Mouse (Mus musculus): ENCODE results near the gene Procr. TPM values are rescaled to one million over a fixed set of nuclear protein-coding genes. Genes with fewer than 3 reads are reported as not detected.

Gene Procr
- polyA plus RNA-seq (2016; fragmentation: Nextera tagmentation; extraction: Ambion mirVana), result 1.2 and 1.5 TPM in 2 replicates

- no peak within 1 kb of the TSS for H3K27ac ChIP-seq
- no peak within 1 kb of the TSS for H3K9ac ChIP-seq
- ATAC-seq, result no peak
Observed at GRCm38 (mm10) chr2:155751014-155751786, at the start of gene Procr. Procr (plus strand) TSS chr2:155751117.

GRCm38 (mm10) chr2:155701399-155701919 is 49.5 kb upstream of the Procr start:
- no peak for ATAC-seq
- no peak overlapping the region for H3K27ac ChIP-seq
- H3K4me3 ChIP-seq, result no peak overlapping the region
- 80% methylated on average over 19 of the region's 19 CpGs for WGBS (ENCODE audit: insufficient replicate concordance)
- peaks cover 25% of the 10 kb centered on the region for H3K36me3 ChIP-seq
- no peaks in the 10 kb centered on the region for H3K27me3 ChIP-seq (replicated peaks)
- H3K4me1 ChIP-seq, result no peaks in the 10 kb centered on the region
- H3K4me2 ChIP-seq, result no peak overlapping the region
- H3K9me3 ChIP-seq (replicated peaks), result no peaks in the 10 kb centered on the region
- H3K9ac ChIP-seq, result no peak overlapping the region

More at GRCm38 (mm10) chr2:155751014-155751786, at the start of gene Procr:
- no peaks in the 10 kb centered on the region for H3K9me3 ChIP-seq (replicated peaks)
- H3K4me2 ChIP-seq, result peak within 1 kb of the TSS; percentile 60
- WGBS (ENCODE audit: insufficient replicate concordance), result 2% methylated on average over 25 of the region's 25 CpGs
- 0 out of 2 replicates have a peak, but pooled peaks cover 11% of the 10 kb centered on the region for H3K4me1 ChIP-seq
- no peaks in the 10 kb centered on the region for H3K36me3 ChIP-seq
- peak within 1 kb of the TSS; percentile 40 for H3K4me3 ChIP-seq
- H3K27me3 ChIP-seq (replicated peaks), result peaks cover 63% of the 10 kb centered on the region

- no peak overlapping the region for H3K4me3 ChIP-seq
Observed at GRCm38 (mm10) chr2:155703630-155704029, 47.3 kb upstream of the Procr start.

GRCm38 (mm10) chr2:155707251-155707650 is 43.7 kb upstream of the Procr start:
- no peaks in the 10 kb centered on the region for H3K4me1 ChIP-seq
- H3K9ac ChIP-seq, result no peak overlapping the region
- no peak overlapping the region for H3K4me2 ChIP-seq
- WGBS (ENCODE audit: insufficient replicate concordance), result 77% methylated on average over 4 of the region's 4 CpGs
- H3K27me3 ChIP-seq (replicated peaks), result no peaks in the 10 kb centered on the region
- H3K9me3 ChIP-seq (replicated peaks), result no peaks in the 10 kb centered on the region
- H3K27ac ChIP-seq, result no peak overlapping the region
- ATAC-seq, result no peak
- peaks cover 53% of the 10 kb centered on the region for H3K36me3 ChIP-seq
- no peak overlapping the region for H3K4me3 ChIP-seq

More at GRCm38 (mm10) chr2:155703630-155704029, 47.3 kb upstream of the Procr start:
- Histone ChIP-seq H3K27me3 (replicated peaks) (no peaks in the 10 kb centered on the region), H3K4me2 (no peak overlapping the region), H3K9ac (no peak overlapping the region), H3K27ac (no peak overlapping the region), H3K36me3 (peaks cover 36% of the 10 kb centered on the region), H3K9me3 (replicated peaks) (no peaks in the 10 kb centered on the region), H3K4me1 (no peaks in the 10 kb centered on the region)
- no peak for ATAC-seq
- 74% methylated on average over 4 of the region's 4 CpGs for WGBS (ENCODE audit: insufficient replicate concordance)

GRCm38 (mm10) chr2:155710557-155710956 is 40.4 kb upstream of the Procr start:
- Histone ChIP-seq H3K9ac (no peak overlapping the region), H3K9me3 (replicated peaks) (no peaks in the 10 kb centered on the region)
- WGBS (ENCODE audit: insufficient replicate concordance), result 61% methylated on average over 11 of the region's 11 CpGs

GRCm38 (mm10) chr2:155717082-155717990 is 33.6 kb upstream of the Procr start:
- WGBS (ENCODE audit: insufficient replicate concordance), result 81% methylated on average over 12 of the region's 12 CpGs
- no peaks in the 10 kb centered on the region for H3K27me3 ChIP-seq (replicated peaks)
- H3K4me1 ChIP-seq, result no peaks in the 10 kb centered on the region
- no peak overlapping the region for H3K4me3 ChIP-seq
- H3K9me3 ChIP-seq (replicated peaks), result no peaks in the 10 kb centered on the region
- H3K9ac ChIP-seq, result no peak overlapping the region
- H3K4me2 ChIP-seq, result no peak overlapping the region
- H3K36me3 ChIP-seq, result peaks cover 61% of the 10 kb centered on the region
- ATAC-seq, result no peak
- no peak overlapping the region for H3K27ac ChIP-seq

More at GRCm38 (mm10) chr2:155710557-155710956, 40.4 kb upstream of the Procr start:
- no peak for ATAC-seq
- Histone ChIP-seq H3K4me1 (no peaks in the 10 kb centered on the region), H3K27ac (no peak overlapping the region), H3K36me3 (peaks cover 74% of the 10 kb centered on the region), H3K27me3 (replicated peaks) (no peaks in the 10 kb centered on the region), H3K4me3 (no peak overlapping the region), H3K4me2 (no peak overlapping the region)

- Histone ChIP-seq H3K9me3 (replicated peaks) (no peaks in the 10 kb centered on the region), H3K36me3 (peaks cover 34% of the 10 kb centered on the region), H3K4me1 (no peaks in the 10 kb centered on the region), H3K27ac (no peak overlapping the region), H3K27me3 (replicated peaks) (no peaks in the 10 kb centered on the region), H3K4me3 (no peak overlapping the region), H3K4me2 (no peak overlapping the region), H3K9ac (no peak overlapping the region)
- WGBS (ENCODE audit: insufficient replicate concordance), result 64% methylated on average over 5 of the region's 5 CpGs
- ATAC-seq, result no peak
Observed at GRCm38 (mm10) chr2:155720585-155720984, 30.3 kb upstream of the Procr start.

GRCm38 (mm10) chr2:155724036-155724435 is 26.9 kb upstream of the Procr start:
- Histone ChIP-seq H3K27ac (no peak overlapping the region), H3K4me2 (no peak overlapping the region), H3K9me3 (replicated peaks) (no peaks in the 10 kb centered on the region), H3K4me1 (peaks cover 15% of the 10 kb centered on the region), H3K36me3 (peaks cover 14% of the 10 kb centered on the region), H3K9ac (no peak overlapping the region), H3K4me3 (no peak overlapping the region), H3K27me3 (replicated peaks) (no peaks in the 10 kb centered on the region)
- 48% methylated on average over 5 of the region's 5 CpGs for WGBS (ENCODE audit: insufficient replicate concordance)
- ATAC-seq, result no peak

GRCm38 (mm10) chr2:155724526-155724925 is 26.4 kb upstream of the Procr start:
- Histone ChIP-seq H3K4me3 (no peak overlapping the region), H3K36me3 (peaks cover 11% of the 10 kb centered on the region), H3K9ac (no peak overlapping the region), H3K27ac (no peak overlapping the region), H3K4me1 (peaks cover 17% of the 10 kb centered on the region), H3K4me2 (no peak overlapping the region), H3K9me3 (replicated peaks) (no peaks in the 10 kb centered on the region), H3K27me3 (replicated peaks) (no peaks in the 10 kb centered on the region)
- WGBS (ENCODE audit: insufficient replicate concordance), result 59% methylated on average over 6 of the region's 6 CpGs
- no peak for ATAC-seq

GRCm38 (mm10) chr2:155726302-155726701 is 24.6 kb upstream of the Procr start:
- 67% methylated on average over 7 of the region's 7 CpGs for WGBS (ENCODE audit: insufficient replicate concordance)
- peaks cover 22% of the 10 kb centered on the region for H3K4me1 ChIP-seq
- ATAC-seq, result no peak
- H3K36me3 ChIP-seq, result peaks cover 10% of the 10 kb centered on the region
- no peaks in the 10 kb centered on the region for H3K27me3 ChIP-seq (replicated peaks)
- no peak overlapping the region for H3K4me3 ChIP-seq
- H3K4me2 ChIP-seq, result no peak overlapping the region
- no peak overlapping the region for H3K9ac ChIP-seq
- H3K27ac ChIP-seq, result no peak overlapping the region
- no peaks in the 10 kb centered on the region for H3K9me3 ChIP-seq (replicated peaks)

- Histone ChIP-seq H3K36me3 (peaks cover 3% of the 10 kb centered on the region; the same call in 1 of the 2 replicates), H3K4me1 (peaks cover 22% of the 10 kb centered on the region), H3K9me3 (replicated peaks) (no peaks in the 10 kb centered on the region), H3K4me2 (peak overlapping the region; percentile 90; the same call in 1 of the 2 replicates), H3K27ac (no peak overlapping the region), H3K9ac (no peak overlapping the region), H3K27me3 (replicated peaks) (no peaks in the 10 kb centered on the region), H3K4me3 (no peak overlapping the region)
- ATAC-seq, result no peak
- 72% methylated on average over 7 of the region's 7 CpGs for WGBS (ENCODE audit: insufficient replicate concordance)
Observed at GRCm38 (mm10) chr2:155727764-155728395, 23.0 kb upstream of the Procr start.

All from liver, embryonic 12.5 days (tissue).